Mouse (Mus musculus) ES-E14 (cell line): Measurements from ENCODE around the gene Gbgt1. TPM values are rescaled to one million over a fixed set of nuclear protein-coding genes. Genes with fewer than 3 reads are reported as not detected.
A peak's percentile ranks its signal among the peaks of the same experiment; 100 is the strongest.

Experiments used
- DNase-seq: peaks from one replicate; pipeline ENCODE4 v3.0.0-alpha.2; 2013; ENCODE audit warnings: low read depth, low spot score
- H3K27ac ChIP-seq: 2 replicates; pipeline ENCODE4 v1.5.1; 2012; ENCODE audit warnings: low read depth, mild to moderate bottlenecking, low read length, moderate library complexity, mixed read lengths; ENCODE audit not compliant: poor library complexity, insufficient read depth, severe bottlenecking
- H3K36me3 ChIP-seq: 2 replicates; pipeline ENCODE4 v1.6.1; 2012; ENCODE audit warnings: mild to moderate bottlenecking, low read length, moderate library complexity, mixed read lengths; ENCODE audit not compliant: control insufficient read depth, poor library complexity, insufficient read depth, severe bottlenecking
- H3K4me1 ChIP-seq, 2 experiments: fragments of 150-350 bp in 1 of 2; sonication (generic) in 1 of 2; 2 replicates each; pipeline ENCODE4 v1.6.1; 2012; ENCODE audit warnings: low read length in 2 of 2, mild to moderate bottlenecking in 1 of 2, mixed read lengths in 1 of 2; ENCODE audit not compliant: control insufficient read depth in 2 of 2, insufficient read depth in 2 of 2, poor library complexity in 1 of 2
- H3K4me3 ChIP-seq, 2 experiments: fragments of 150-350 bp in 1 of 2; sonication (generic) in 1 of 2; 2 replicates each; pipeline ENCODE4 v1.5.1; 2012; ENCODE audit warnings: low read length in 2 of 2, low read depth in 1 of 2, mild to moderate bottlenecking in 1 of 2, mixed read lengths in 1 of 2; ENCODE audit not compliant: insufficient read depth in 1 of 2, poor library complexity in 1 of 2, severe bottlenecking in 1 of 2
- H3K9ac ChIP-seq: 2 replicates; pipeline ENCODE4 v1.6.1; 2012; ENCODE audit warnings: low read depth, mild to moderate bottlenecking, low read length, mixed read lengths; ENCODE audit not compliant: poor library complexity, insufficient read depth, severe bottlenecking
- H3K9me3 ChIP-seq: fragments of 150-350 bp; sonication (generic); 2 replicates; pipeline ENCODE4 v1.6.1; 2012; ENCODE audit warnings: low read depth, mild to moderate bottlenecking, low read length; ENCODE audit not compliant: control insufficient read depth, insufficient read depth
- CHD2 ChIP-seq: IDR thresholded peaks from 2 replicates; pipeline ENCODE4 v1.6.1; 2014; ENCODE audit warnings: mild to moderate bottlenecking, low read depth, low read length, inconsistent platforms
- HCFC1 ChIP-seq: IDR thresholded peaks from 2 replicates; pipeline ENCODE4 v1.6.1; 2012; ENCODE audit warnings: low read length, inconsistent platforms, borderline replicate concordance; ENCODE audit not compliant: insufficient read depth
- MAFK ChIP-seq: IDR thresholded peaks from 2 replicates; pipeline ENCODE4 v1.6.1; 2014; ENCODE audit warnings: mild to moderate bottlenecking, low read depth, low read length, inconsistent platforms; ENCODE audit not compliant: insufficient read depth
- ZC3H11A ChIP-seq: IDR thresholded peaks from 2 replicates; pipeline ENCODE4 v1.6.1; 2012; ENCODE audit warnings: low read depth, mild to moderate bottlenecking, inconsistent platforms, low read length, borderline replicate concordance
- in situ Hi-C, 2 experiments: fragments of 600-800 bp; cut with MboI; formaldehyde crosslinking; loops; one replicate each; pipeline ENCODE4 v1.15.1; 2025; ENCODE audit warnings: low sequenced_read_pairs in 2 of 2, inconsistent platforms in 1 of 2; ENCODE audit not compliant: unreplicated experiment in 2 of 2
- total RNA-seq: library from RNA; depleted of rRNA; stranded (reverse); fragments of 300-350 nt; gene quantifications from 2 replicates; pipeline ENCODE4 v1.2.3, GENCODE M21; 2012

The Gbgt1 gene
- total RNA-seq, 1 experiment, result 1.4 TPM

- Histone ChIP-seq H3K27ac (peak overlapping the region; percentile 19), H3K36me3 (peaks cover 3% of the 10 kb centered on the region; the same call in 1 of the 2 replicates), H3K9me3 (no peaks in the 10 kb centered on the region), H3K4me3 (peak overlapping the region; percentile 66 to 73), H3K9ac (peak overlapping the region; percentile 81), H3K4me1 (peaks cover 3 to 22% of the 10 kb centered on the region in 2 experiments)
- TF ChIP-seq MAFK (no peak), HCFC1 (0 out of 2 replicates have a peak, but pooled peaks have one; percentile 7)
- no peak for DNase-seq
- in situ Hi-C loops, result no loop called here
These were observed 17.0 kb downstream of the Gbgt1 start for GRCm38 (mm10) chr2:28513431-28514370.

- Histone ChIP-seq H3K27ac (no peak overlapping the region), H3K36me3 (peaks cover 3% of the 10 kb centered on the region; the same call in 1 of the 2 replicates), H3K4me3 (no peak overlapping the region), H3K4me1 (peaks cover 3 to 30% of the 10 kb centered on the region in 2 experiments; a peak in 3 of 4 replicates), H3K9ac (peak overlapping the region; percentile 4; the same call in 1 of the 2 replicates), H3K9me3 (no peaks in the 10 kb centered on the region)
- in situ Hi-C loops, result no loop called here
- TF ChIP-seq MAFK (no peak), HCFC1 (peak; percentile 61; the same call in 1 of the 2 replicates)
- DNase-seq, result peak; percentile 93
These were observed 17.8 kb downstream of the Gbgt1 start for GRCm38 (mm10) chr2:28514489-28514888.

- peak overlapping the region; percentile 92; the same call in 1 of the 2 replicates for H3K27ac ChIP-seq
- peaks cover 3% of the 10 kb centered on the region; the same call in 1 of the 2 replicates for H3K36me3 ChIP-seq
- peak overlapping the region; percentile 12; the same call in 1 of the 2 replicates for H3K9ac ChIP-seq
- H3K4me1 ChIP-seq, result peaks cover 3 to 34% of the 10 kb centered on the region in 2 experiments; a peak in 3 of 4 replicates
- in situ Hi-C loops, result no loop called here
- TF ChIP-seq CHD2, result no peak
- TF ChIP-seq HCFC1, result peak; percentile 36; the same call in 1 of the 2 replicates
- H3K9me3 ChIP-seq, result no peaks in the 10 kb centered on the region
- no peak overlapping the region for H3K4me3 ChIP-seq
- peak; percentile 95 for DNase-seq
These were observed 20.7 kb downstream of the Gbgt1 start for GRCm38 (mm10) chr2:28517206-28517909.

- in situ Hi-C loops, result no loop called here
These were observed 21.5 kb downstream of the Gbgt1 start for GRCm38 (mm10) chr2:28518231-28518630.

More at GRCm38 (mm10) chr2:28518231-28518630, 21.5 kb downstream of the Gbgt1 start:
- Histone ChIP-seq H3K9me3 (no peaks in the 10 kb centered on the region), H3K4me3 (no peak overlapping the region), H3K27ac (peak overlapping the region; percentile 92; the same call in 1 of the 2 replicates), H3K9ac (no peak overlapping the region), H3K4me1 (peaks cover 3 to 31% of the 10 kb centered on the region in 2 experiments; a peak in 3 of 4 replicates), H3K36me3 (peaks cover 3% of the 10 kb centered on the region; the same call in 1 of the 2 replicates)
- TF ChIP-seq ZC3H11A (no peak), MAFK (no peak), CHD2 (no peak), HCFC1 (no peak)
- no peak for DNase-seq
